Mouse (Mus musculus) CD4-positive helper T cell, adult 2 months (primary cell): Measurements from ENCODE around the gene Psmb7.

ENCODE experiments used
- DNase-seq: peaks from one replicate; pipeline ENCODE4 v3.0.0-alpha.2; 2012; ENCODE audit warnings: low read depth, missing footprints, low spot score

Gene Psmb7

DNA sequence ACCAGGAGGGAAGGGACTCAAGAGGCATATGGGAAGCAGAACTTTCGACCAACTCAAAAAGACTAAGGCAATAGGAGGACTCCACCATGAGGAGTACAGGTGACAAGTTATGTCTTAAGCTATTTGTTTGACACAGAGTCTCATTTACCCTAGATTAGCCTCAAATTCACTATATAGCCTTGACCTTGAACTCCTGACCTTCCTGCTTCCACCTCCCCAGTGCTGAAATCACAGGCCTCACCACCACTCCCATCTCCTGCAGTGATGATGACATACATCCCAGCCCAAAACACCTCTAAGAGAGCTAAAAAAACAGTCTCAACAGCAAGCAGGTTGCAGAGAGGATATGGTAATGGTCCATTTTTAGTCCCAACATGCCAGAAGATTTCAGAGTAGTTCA lies 2.1 kb downstream of the Psmb7 start:
- no peak for DNase-seq

GRCm38 (mm10) chr2:38637716-38638267 lies 6.1 kb downstream of the Psmb7 start:
- no peak for DNase-seq

- no peak for DNase-seq
Measured at GRCm38 (mm10) chr2:38630574-38630973, 13.3 kb downstream of the Psmb7 start.

- no peak for DNase-seq
Measured at GRCm38 (mm10) chr2:38629451-38629850, 14.4 kb downstream of the Psmb7 start.

GRCm38 (mm10) chr2:38628801-38629200 lies 15.1 kb downstream of the Psmb7 start:
- no peak for DNase-seq

GRCm38 (mm10) chr2:38623821-38624590 lies 19.9 kb downstream of the Psmb7 start:
- no peak for DNase-seq

DNA sequence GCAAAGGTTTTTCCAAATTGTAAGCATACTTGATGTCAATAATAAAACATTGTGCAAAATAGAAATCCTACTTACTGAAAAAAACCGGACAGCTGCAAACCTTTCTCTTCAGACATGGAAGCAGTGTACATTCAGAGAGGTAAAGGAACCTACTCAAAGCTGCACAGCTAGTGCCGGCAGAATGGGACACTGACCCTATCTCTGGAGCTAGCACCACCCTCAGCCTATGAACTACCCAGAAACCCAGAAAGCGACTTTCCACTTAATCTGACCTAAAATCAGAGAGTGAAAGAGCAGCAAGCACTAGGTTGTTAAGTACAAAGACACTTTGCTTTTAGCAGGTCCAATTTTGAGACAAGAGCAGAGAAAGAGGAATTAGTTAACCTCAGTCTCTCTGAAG lies 20.5 kb downstream of the Psmb7 start:
- DNase-seq = no peak

DNA sequence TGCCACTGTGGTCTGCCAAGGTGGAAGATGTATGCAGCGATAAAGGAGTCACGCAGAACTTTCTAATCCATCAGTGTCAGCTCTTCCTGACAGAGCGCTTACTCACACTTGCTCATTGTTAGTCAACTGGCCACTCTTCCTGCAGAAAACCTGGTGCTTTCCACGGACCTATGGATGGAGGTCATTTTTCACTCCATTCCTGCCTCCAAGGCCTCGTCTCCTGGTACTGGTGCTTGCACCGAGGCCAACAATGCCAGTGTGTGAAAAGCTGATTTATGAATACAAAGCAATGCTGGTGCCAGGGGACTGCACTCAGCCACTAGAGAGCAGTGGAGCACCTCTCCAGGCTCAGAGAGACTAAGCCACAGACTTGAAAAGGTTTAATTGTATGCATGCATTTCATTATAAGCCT lies 22.3 kb downstream of the Psmb7 start:
- no peak for DNase-seq

DNA sequence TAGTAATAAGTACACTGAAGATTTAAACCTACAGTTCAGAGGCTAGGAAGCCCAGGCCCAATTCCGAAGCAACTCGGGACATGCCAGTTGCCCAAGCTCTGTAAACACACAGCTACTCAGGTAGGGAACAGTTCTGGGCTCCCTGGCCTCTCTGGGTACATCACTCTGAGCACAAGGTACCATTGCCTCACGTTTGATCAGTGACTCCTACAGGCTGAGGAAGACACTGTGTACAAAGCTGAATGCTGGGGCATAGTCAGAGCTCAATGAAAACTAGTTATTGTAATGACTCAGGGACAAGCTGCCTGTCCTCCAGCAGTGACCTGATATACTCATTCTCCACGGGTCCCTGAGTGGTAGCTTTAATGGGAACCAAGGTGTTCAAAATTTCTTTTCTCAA lies 22.8 kb downstream of the Psmb7 start:
- no peak for DNase-seq

DNA sequence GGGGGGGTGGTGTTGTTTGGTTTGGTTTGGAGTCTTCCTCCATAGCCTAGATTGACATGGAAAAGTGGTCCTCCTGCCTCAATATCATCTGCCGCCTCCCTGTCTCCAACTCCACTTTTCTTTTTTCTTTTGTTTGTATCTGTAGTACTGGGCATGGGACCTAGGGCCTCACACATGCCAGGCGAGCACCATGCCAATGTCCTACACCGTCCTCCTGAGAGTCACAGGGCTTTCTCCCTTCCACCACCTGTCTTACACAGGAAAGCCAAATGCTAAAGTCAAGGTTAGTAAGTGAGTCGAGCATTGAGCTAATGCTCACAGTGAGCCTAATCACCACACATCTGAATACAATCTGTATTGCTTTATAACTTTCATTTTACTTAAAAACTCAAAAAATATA lies 24.1 kb downstream of the Psmb7 start:
- no peak for DNase-seq

DNA sequence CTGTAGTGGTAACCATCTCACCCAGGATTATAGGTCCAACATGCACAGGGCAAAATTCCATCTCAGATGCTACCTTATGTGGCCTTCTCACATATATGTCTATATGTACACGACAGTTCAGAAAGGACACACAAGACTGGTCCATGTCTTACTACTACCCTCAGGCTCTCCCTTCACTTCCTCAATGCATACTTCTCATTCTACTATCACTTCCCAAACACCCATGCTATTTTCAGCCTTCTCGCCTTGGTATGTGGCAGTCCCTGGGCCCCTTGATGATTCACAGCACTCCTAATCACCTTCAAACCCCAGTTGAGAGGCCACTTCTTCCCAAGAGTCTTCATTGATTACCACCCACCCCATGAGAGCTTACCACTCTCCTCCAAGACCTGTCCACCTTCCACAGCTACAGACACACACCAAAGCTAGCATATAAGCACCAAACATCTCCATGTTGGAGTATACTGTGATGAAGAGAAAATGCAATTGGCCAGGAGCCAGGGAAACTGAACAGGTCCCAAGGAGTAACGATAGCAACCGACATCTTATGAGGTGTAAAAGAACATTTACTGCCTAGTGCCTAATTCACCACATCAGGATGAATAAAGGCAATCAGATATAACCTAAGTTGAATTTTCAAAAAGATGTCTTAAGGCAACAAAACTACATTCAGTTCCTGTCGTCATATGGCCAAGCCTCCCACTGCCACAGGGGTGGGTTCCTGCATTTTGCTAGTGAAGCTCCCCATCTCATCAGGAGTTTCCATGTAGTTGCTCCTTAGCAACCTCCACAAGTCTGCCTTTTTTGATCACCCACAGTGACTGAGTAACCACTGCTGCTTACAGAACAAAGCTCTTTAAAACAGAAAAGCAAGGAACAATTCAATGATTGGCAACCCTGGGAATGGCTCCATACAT lies 26.7 kb downstream of the Psmb7 start:
- DNase-seq = no peak

GRCm38 (mm10) chr2:38616072-38616471 lies 27.8 kb downstream of the Psmb7 start:
- no peak for DNase-seq

DNA sequence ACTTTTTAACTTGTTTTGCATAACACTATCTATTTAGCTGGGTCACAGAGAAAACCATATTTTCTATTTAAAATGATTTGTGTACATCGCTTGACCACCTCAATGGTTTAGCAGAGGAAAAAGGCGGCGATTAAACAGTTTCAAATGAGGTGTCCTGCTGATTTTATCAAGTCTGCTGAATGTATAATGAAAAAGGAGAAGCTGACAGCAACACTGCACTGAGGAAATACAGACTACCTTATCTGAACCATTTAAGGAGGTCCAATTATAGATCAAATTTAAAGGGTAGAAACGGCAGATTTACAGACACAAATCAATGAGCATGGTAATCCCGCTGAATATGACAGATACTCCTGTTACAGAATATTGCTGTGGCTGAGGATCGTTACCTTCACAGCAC lies 29.4 kb downstream of the Psmb7 start:
- no peak for DNase-seq

DNA sequence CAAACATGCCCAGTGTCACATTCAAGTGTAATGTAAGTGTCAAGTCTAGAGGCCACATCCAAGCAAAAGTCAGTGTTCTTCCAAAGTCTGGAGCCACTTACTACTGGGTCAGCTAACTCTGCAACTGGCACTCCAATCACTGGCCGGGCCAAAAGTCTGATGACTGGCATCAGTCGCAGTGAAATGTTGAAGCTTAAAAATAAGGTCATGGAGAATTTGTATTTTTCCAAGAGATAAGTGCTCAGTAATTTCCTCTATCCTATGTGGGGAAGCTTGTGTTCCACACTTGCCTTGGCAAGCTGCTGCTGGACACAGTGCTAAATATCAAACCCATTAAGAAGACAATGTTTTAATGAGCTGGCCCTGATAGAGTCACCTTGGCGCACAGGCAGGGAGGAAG lies 30.3 kb downstream of the Psmb7 start:
- DNase-seq = no peak

- DNase-seq = no peak
Measured at GRCm38 (mm10) chr2:38612596-38612995, 31.3 kb downstream of the Psmb7 start.

DNA sequence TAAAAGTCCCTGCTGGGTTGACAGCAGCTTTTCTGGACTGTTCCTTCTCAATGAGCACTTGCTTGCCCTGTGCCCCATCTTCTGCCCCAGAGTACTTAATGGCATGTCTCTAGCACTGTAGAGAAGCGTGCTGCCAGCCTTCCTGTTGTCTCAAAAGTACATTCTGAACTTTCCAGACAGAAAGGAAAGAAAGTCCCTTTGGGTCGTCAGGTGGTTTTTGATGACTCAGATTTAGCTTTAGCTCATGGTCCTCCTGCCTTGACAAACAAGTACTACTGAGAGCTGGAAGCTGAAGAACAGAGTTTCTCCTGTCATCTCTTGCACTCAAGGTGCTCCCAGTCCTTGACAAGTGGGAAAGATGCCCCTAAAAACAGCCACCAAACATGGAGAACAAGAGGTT lies 33.7 kb downstream of the Psmb7 start:
- peak; percentile 26 for DNase-seq

GRCm38 (mm10) chr2:38609310-38609709 lies 34.6 kb downstream of the Psmb7 start:
- DNase-seq = no peak

GRCm38 (mm10) chr2:38608831-38609309 lies 35.0 kb downstream of the Psmb7 start:
- DNase-seq = no peak

- DNase-seq = no peak
Measured at GRCm38 (mm10) chr2:38607716-38608115, 36.2 kb downstream of the Psmb7 start.

GRCm38 (mm10) chr2:38600842-38601241 lies 43.0 kb downstream of the Psmb7 start:
- no peak for DNase-seq

DNA sequence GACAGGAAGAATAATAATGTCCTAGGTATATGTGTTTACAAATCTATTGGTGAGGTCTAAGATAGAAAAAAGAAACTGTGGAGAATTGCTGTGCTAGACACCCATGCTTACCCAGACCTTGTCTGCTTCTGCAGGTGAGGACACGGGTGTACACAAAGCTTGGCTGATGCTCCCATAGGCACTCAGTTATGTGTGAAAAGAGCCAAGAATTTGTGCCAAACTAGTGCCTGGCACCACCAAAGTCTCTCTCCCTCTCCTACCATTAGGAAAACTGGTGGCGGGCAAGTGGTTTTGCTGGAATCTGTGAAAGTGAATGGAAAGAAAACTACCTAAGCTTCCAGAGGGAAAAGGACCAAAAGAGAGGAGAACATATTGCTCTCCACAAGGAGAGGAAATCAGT lies 45.5 kb downstream of the Psmb7 start:
- no peak for DNase-seq

- DNase-seq = no peak
Measured at GRCm38 (mm10) chr2:38597896-38598295, 46.0 kb downstream of the Psmb7 start.
